Mouse (Mus musculus) thymus, adult 2 months (tissue): Measurements from ENCODE around the gene Ntm. TPM values are rescaled to one million over a fixed set of nuclear protein-coding genes. Genes with fewer than 3 reads are reported as not detected.

Experiments
- DNase-seq: peaks from one replicate; pipeline ENCODE4 v3.0.0; 2021
- H3K27ac ChIP-seq: fragments of 200-500 bp; 2 replicates; pipeline ENCODE4 v1.5.1; 2012; ENCODE audit warnings: low read length, control low read depth; ENCODE audit not compliant: control insufficient read depth, insufficient read depth
- H3K27me3 ChIP-seq: fragments of 200-500 bp; 2 replicates; pipeline ENCODE4 v1.6.1; 2012; ENCODE audit warnings: mild to moderate bottlenecking, low read length, moderate library complexity, mixed read lengths; ENCODE audit not compliant: control insufficient read depth, insufficient read depth
- H3K36me3 ChIP-seq: fragments of 200-500 bp; 2 replicates; pipeline ENCODE4 v1.6.1; 2012; ENCODE audit warnings: mild to moderate bottlenecking, low read length, moderate library complexity; ENCODE audit not compliant: control insufficient read depth, insufficient read depth
- H3K4me1 ChIP-seq: fragments of 200-500 bp; replicated peaks from 2 replicates; pipeline ENCODE4 v1.6.1; 2012; ENCODE audit warnings: low read length; ENCODE audit not compliant: control insufficient read depth, insufficient read depth
- H3K4me3 ChIP-seq: fragments of 200-500 bp; 2 replicates; pipeline ENCODE4 v1.5.1; 2012; ENCODE audit warnings: mild to moderate bottlenecking, low read length, control low read depth, moderate library complexity; ENCODE audit not compliant: control insufficient read depth, insufficient read depth
- CTCF ChIP-seq: fragments of 200-500 bp; IDR thresholded peaks from 2 replicates; pipeline ENCODE4 v1.5.1; 2012; ENCODE audit warnings: mild to moderate bottlenecking, control low read depth, low read length, moderate library complexity, borderline replicate concordance; ENCODE audit not compliant: control insufficient read depth, poor library complexity, insufficient read depth; ENCODE audit errors: extremely low read depth
- POLR2A ChIP-seq: fragments of 200-500 bp; IDR thresholded peaks from 2 replicates; pipeline ENCODE4 v1.6.1; 2012; ENCODE audit warnings: mild to moderate bottlenecking, low read length, control low read depth, moderate library complexity; ENCODE audit not compliant: control insufficient read depth, poor library complexity, insufficient read depth; ENCODE audit errors: extremely low read depth
- WGBS: fragments of 180-500 bp; shearing (Covaris S2); methylation state at CpG from one replicate; pipeline ENCODE4 v1.1.7; 2018; 5-methylcytosine and 5-hydroxymethylcytosine counted together
- polyA plus RNA-seq: library from polyadenylated mRNA; depleted of rRNA; stranded (reverse); fragments of >200 nt; gene quantifications from 2 replicates; pipeline ENCODE4 v1.2.3, GENCODE M21; 2012

Ntm gene
- polyA plus RNA-seq, 1 experiment = 0.19 TPM

- no peak for DNase-seq
- 86% methylated on average over 4 of the region's 4 CpGs for WGBS
- no peak overlapping the region for H3K4me3 ChIP-seq
- H3K27ac ChIP-seq = no peak overlapping the region
- no peaks in the 10 kb centered on the region for H3K4me1 ChIP-seq
- H3K36me3 ChIP-seq = no peaks in the 10 kb centered on the region
- H3K27me3 ChIP-seq = no peaks in the 10 kb centered on the region
- no peak for TF ChIP-seq POLR2A
- TF ChIP-seq CTCF = no peak
Measured at GRCm38 (mm10) chr9:29651226-29651625, 311.7 kb downstream of the Ntm start.

GRCm38 (mm10) chr9:29650679-29651078 lies 312.3 kb downstream of the Ntm start:
- H3K27ac ChIP-seq = no peak overlapping the region
- no peaks in the 10 kb centered on the region for H3K27me3 ChIP-seq
- no peaks in the 10 kb centered on the region for H3K36me3 ChIP-seq
- no peak for DNase-seq
- no peaks in the 10 kb centered on the region for H3K4me1 ChIP-seq
- WGBS = 23% methylated on average over 4 of the region's 4 CpGs
- no peak for TF ChIP-seq POLR2A
- TF ChIP-seq CTCF = no peak
- no peak overlapping the region for H3K4me3 ChIP-seq

DNA sequence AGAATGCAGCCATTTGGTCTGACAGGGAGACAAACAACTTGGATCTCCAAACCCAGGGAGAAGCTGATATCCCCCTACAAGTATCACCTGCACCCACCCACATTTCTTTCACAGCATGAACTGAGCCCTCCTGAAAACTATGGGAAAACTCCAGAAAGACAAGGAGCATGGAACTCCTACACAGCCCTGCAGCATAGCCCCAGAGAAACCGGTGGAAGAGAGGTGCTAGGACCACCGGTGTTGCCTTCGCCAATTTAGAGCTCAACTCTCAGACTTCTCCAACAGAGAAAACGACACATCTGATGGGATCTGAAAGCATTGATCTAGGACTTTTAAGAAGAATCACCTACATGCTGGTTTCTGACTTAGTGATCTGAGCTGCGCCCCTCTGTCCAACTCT lies 312.7 kb downstream of the Ntm start:
- DNase-seq = no peak
- TF ChIP-seq POLR2A (no peak), CTCF (no peak)
- Histone ChIP-seq H3K36me3 (no peaks in the 10 kb centered on the region), H3K4me3 (no peak overlapping the region), H3K27me3 (no peaks in the 10 kb centered on the region), H3K4me1 (no peaks in the 10 kb centered on the region), H3K27ac (no peak overlapping the region)
- 90% methylated on average over 5 of the region's 5 CpGs for WGBS

- no peak overlapping the region for H3K27ac ChIP-seq
- DNase-seq = no peak
- no peaks in the 10 kb centered on the region for H3K36me3 ChIP-seq
- no peaks in the 10 kb centered on the region for H3K27me3 ChIP-seq
- no peaks in the 10 kb centered on the region for H3K4me1 ChIP-seq
- H3K4me3 ChIP-seq = no peak overlapping the region
- 91% methylated on average over 5 of the region's 5 CpGs for WGBS
- TF ChIP-seq CTCF (no peak), POLR2A (no peak)
Measured at GRCm38 (mm10) chr9:29648256-29648655, 314.7 kb downstream of the Ntm start.

DNA sequence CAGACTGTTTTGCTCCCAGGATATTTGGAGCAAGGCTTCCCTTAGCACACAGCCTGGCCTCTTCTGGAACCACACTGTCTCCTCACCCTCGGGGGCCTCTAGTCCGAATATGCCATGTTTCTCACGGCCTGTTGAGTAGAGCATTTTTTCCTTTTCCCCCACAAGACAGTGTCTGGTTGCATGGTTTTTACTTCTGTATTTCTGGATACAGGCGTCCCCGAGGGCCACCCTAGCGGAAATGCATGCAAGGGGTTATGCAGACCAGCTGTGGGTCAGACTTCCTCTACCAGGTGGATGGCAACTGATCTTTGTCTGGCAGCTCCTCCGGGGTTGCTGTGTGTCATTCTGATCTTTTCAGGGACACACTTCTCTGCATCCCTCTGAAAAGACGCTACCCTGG lies 315.2 kb downstream of the Ntm start:
- no peak for DNase-seq
- Histone ChIP-seq H3K27me3 (no peaks in the 10 kb centered on the region), H3K36me3 (no peaks in the 10 kb centered on the region), H3K4me1 (no peaks in the 10 kb centered on the region), H3K27ac (no peak overlapping the region), H3K4me3 (no peak overlapping the region)
- WGBS = 18% methylated on average over 8 of the region's 8 CpGs
- TF ChIP-seq POLR2A = no peak
- TF ChIP-seq CTCF = no peak

DNA sequence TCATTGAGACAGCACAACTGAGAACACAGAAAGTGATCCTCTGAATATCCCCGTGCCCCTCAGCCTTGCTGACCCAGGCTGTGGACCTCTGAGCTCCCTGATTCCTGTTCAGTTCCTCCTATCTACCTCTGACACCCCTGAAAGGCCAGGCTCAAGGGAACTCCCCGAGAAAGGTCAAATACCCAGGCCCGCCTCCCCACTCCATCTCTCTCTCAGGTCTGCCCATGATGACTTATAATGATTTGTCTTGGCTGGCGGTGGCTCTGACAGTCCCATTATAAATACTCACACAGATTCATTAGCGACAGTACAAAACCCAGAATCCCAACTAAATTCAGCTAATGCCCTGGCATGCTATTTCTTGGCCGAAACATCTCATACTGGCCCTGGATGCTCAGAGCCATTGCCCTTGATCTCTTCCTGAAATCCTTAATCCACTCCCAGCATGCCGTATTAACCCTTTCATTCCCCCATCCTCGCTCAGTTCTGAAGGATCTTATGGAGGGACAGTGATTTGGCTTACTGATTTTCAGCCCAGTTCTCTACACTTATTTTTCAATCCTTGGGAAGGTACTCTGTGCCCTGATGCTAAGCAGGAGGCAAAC lies 317.0 kb downstream of the Ntm start:
- H3K4me1 ChIP-seq = no peaks in the 10 kb centered on the region
- no peak overlapping the region for H3K4me3 ChIP-seq
- no peaks in the 10 kb centered on the region for H3K27me3 ChIP-seq
- 85% methylated on average over 8 of the region's 8 CpGs for WGBS
- no peak for DNase-seq
- H3K36me3 ChIP-seq = no peaks in the 10 kb centered on the region
- H3K27ac ChIP-seq = no peak overlapping the region
- no peak for TF ChIP-seq CTCF
- no peak for TF ChIP-seq POLR2A
